Mouse (Mus musculus): ENCODE measurements at regions not wholly inside any gene's neighbourhood (a gene's known extent, or its start where the extent isn't known, plus 50 kb on each side); places are given as distances from the start of the nearest gene placed in this dataset.
A peak's percentile ranks its signal among the peaks of the same experiment; 100 is the strongest.

DNA sequence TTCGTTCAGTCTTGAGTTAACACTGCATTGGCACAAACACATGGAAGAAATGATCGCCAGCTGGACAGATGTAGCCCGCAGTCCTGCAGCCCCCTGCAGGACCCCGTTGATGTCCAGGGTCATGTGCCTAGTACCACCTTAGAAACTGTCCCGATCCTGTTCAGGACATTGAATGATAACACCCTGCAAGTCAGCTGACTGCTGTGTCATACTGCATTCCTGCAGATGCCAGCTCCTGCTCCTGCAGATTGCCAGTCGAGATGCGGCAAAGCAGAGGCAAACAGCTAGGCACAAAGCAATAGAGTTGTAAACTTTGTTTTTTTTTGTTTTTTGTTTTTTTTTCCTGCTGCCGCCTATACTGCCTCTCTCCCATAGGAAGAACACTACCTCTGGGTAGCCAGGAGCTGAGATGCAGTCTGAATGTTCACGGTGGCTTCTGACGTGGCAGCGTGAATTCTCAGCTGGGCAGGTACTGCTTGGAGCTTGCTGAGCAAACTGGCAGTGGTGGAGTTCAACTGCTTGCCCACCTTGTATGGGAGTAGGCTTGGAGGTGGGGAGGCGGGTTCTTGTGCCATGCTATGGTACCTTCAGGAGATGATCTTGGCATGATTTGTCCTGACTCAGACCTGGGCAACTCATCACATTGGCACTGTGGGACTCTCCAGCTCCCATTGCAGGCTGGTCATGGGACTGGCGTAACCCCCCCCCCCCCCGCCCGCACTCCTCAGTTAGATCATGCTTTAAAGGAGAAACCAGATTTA lies 60.7 kb upstream of the Sox4 start:
- H3K27ac ChIP-seq (ENCODE audit: low read length): peak overlapping the region; percentile 80
- no peak overlapping the region for H3K9ac ChIP-seq (replicated peaks; ENCODE audit: low read depth, low read length)
- no peaks in the 10 kb centered on the region; the same call in 1 of the 2 replicates for H3K9me3 ChIP-seq (ENCODE audit: control insufficient read depth, low read length)
- peak; percentile 13; the same call in 1 of the 2 replicates for ATAC-seq
- no peaks in the 10 kb centered on the region for H3K36me3 ChIP-seq (ENCODE audit: control insufficient read depth, insufficient read depth)
- H3K4me3 ChIP-seq (replicated peaks; ENCODE audit: low read length): no peak overlapping the region
- H3K4me1 ChIP-seq (replicated peaks; ENCODE audit: control insufficient read depth, insufficient read depth, low read length): peaks cover 30% of the 10 kb centered on the region
- 50% methylated on average over 15 of the region's 15 CpGs for WGBS
- no peaks in the 10 kb centered on the region for H3K27me3 ChIP-seq (replicated peaks; ENCODE audit: control insufficient read depth, insufficient read depth, low read length)
- peak overlapping the region; percentile 49 for H3K4me2 ChIP-seq (ENCODE audit: low read length)

DNA sequence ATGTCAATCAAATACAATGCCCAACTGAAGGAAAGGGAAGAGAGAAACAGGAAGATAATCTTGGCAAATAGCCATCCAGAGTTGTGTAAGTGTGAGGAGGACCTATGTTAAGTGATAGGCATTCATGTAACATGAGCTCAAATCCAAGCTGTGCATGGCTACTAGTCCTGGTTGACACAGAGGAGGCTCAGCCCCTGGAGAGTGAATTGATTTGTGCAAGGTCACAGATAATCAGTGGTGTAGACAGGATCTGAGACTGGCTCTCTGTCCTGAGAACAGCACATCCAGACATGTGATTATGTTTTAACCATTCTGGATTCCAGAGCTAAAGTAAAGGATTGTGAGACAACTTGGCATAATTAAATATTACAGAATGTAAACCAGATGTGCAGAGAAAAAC lies 53.0 kb upstream of the Sox4 start:
- H3K27ac ChIP-seq (ENCODE audit: low read length): no peak overlapping the region
- H3K9me3 ChIP-seq (ENCODE audit: control insufficient read depth, low read length): no peaks in the 10 kb centered on the region; the same call in 1 of the 2 replicates
- no peak for ATAC-seq
- H3K27me3 ChIP-seq (replicated peaks; ENCODE audit: control insufficient read depth, insufficient read depth, low read length): no peaks in the 10 kb centered on the region
- no peaks in the 10 kb centered on the region for H3K36me3 ChIP-seq (ENCODE audit: control insufficient read depth, insufficient read depth)
- no peak overlapping the region for H3K9ac ChIP-seq (replicated peaks; ENCODE audit: low read depth, low read length)
- no peak overlapping the region for H3K4me2 ChIP-seq (ENCODE audit: low read length)
- H3K4me1 ChIP-seq (replicated peaks; ENCODE audit: control insufficient read depth, insufficient read depth, low read length): no peaks in the 10 kb centered on the region
- H3K4me3 ChIP-seq (replicated peaks; ENCODE audit: low read length): no peak overlapping the region
